Mouse (Mus musculus) thymus, postnatal 25 days (tissue): ENCODE data around the gene Car4.

Source experiments
- DNase-seq: peaks from one replicate; pipeline ENCODE4 v3.0.0; 2022

The Car4 gene

DNA sequence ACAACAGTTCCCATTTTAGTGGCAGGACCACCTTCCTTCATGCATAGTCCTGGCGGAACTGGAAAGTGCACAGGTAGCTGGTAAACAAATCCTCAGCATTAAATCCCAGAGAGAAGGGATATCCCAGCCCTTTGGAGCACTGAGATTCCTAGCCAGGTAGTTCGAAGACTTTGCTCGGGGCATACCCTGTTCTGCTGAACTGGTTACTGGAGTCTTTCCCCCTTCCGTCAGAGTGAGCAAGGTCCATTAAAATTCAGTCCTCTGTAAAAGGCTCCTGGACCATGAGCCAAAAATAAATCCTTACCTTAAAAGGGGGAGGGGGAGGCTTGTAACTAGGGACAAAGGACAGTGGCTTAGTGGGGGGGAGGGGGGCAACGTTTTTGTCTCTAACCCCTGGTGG is 1.6 kb downstream of the Car4 start:
- no peak for DNase-seq

DNA sequence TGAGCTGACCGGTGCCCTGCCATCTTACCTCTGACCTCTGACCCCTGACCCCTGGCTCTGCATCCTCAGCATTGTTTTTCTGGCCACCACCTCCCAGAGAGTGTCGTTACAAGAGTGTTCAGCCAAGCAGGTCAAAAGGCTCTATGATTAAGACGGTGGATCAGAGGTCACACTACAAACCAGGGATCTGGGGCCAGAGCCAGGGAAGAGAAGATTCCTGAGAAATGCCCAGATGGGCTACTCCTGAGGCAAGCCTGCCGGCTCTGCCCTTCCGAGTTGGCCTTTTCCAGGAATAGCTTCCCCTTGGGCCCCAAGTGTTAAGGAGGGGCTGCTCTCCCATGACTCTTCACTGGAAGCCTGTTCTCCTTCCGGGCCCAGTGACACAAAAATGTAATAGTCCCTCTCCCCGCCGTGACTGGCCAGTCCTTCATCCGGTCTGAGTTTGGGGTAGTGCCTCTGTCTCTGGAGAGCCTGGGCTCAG is 2.2 kb downstream of the Car4 start:
- no peak for DNase-seq

DNA sequence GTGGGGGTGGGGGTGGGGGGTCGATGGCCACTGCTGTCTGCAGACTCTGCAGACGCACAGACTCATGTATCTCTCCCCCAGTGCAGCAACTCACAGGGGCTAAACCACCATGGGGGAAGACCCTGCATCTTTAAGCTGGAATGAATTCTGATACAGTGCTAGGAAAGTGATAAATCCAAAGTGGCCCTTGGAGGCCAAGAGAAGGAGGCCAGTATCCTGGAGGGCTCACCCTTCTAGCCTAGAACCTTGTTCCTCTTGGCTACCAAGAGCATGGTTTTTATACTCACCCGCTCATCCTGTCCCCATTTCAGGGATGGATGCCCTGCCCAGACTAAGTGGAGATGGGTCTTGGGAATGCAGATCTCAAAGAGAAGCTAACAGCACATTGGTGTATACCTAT is 2.7 kb downstream of the Car4 start:
- DNase-seq = no peak

- DNase-seq = no peak
Measured at GRCm38 (mm10) chr11:84960780-84961179, 3.2 kb downstream of the Car4 start.

GRCm38 (mm10) chr11:84961571-84961970 is 4.0 kb downstream of the Car4 start:
- no peak for DNase-seq

GRCm38 (mm10) chr11:84962536-84962935 is 5.0 kb downstream of the Car4 start:
- DNase-seq = no peak

GRCm38 (mm10) chr11:84963556-84963955 is 6.0 kb downstream of the Car4 start:
- no peak for DNase-seq

GRCm38 (mm10) chr11:84966696-84967095 is 9.1 kb downstream of the Car4 start:
- no peak for DNase-seq

- no peak for DNase-seq
Measured at GRCm38 (mm10) chr11:84967113-84967512, 9.5 kb downstream of the Car4 start.

- no peak for DNase-seq
Measured at GRCm38 (mm10) chr11:84968309-84968708, 10.7 kb downstream of the Car4 start.

DNA sequence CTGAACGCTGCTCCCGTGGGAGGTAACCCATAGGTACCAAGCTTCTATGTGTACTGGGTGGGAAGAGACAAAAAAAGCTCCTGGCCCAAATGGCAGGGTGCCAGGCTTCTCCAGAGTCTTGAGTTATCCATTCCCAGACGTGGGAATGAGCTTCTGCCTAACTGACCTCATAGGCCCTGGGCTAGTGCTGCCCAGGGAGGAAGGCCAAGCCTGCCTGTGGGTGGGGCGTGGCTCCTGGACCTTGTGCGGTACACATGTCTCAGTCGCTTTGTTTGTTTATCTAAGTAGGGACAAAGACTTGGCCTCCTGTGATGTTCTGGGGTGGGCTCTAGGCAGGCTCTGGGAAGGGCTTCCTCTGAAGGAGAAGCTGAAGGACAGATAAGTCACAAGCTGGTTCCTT is 11.2 kb downstream of the Car4 start:
- DNase-seq = no peak

DNA sequence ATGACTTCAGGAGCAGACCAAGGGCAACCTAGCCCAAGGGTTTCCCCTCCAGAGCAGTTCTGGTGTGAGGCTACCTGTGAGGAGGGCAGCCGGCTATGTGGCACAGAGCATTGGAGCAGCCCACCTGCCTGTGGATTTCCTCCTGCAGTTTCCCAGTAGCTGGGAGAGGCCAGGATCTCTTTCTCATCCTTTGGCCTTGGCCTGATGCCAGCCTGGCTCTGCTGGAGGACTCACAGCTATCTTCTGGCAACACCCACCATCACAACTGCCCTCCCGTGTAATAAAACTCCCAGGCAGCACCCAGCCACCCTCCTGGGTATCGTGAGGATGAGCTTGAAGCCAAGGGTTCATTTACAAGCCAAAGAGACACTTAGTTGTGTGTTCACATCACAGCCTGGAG is 14.5 kb downstream of the Car4 start:
- DNase-seq = no peak

- no peak for DNase-seq
Measured at GRCm38 (mm10) chr11:84973661-84974060, 16.1 kb downstream of the Car4 start.

DNA sequence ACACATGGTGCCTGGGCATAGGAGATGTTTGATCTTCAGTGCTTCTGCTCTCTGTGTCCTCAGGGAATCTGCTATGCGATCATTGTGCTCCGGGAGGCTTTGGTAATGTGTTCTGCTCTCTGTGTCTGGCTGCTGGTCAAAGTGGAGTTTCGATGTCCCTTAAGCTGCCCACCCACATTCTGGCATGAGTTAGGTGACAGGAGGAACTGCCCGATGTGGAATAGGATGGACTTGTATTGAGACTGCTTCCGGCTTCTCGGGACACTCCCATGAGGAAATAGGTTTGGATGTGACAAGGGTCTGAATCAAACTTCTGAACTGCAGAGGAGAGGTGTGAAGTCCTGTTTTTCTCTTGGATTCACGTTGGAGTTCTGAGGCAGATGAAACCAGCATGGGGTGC is 17.0 kb downstream of the Car4 start:
- no peak for DNase-seq

DNA sequence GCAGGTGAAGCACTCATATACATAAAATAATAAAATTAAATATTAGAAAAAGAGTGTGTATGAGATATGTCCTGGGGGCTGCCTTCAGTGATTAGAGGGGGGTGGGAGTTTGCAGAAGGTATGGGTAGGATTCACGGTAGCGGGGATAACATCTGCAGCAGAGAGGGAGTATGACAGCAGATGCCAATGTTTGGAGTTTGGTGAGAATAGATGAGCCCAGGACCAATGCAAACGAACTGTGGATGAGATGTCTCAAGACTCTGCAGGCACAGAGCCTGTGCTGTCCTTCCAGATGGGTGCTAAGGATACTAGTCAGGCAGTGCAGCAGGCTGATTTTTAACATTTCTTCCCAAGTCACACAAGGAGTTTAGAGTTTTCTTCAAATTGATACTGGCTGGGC is 19.1 kb downstream of the Car4 start:
- no peak for DNase-seq

DNA sequence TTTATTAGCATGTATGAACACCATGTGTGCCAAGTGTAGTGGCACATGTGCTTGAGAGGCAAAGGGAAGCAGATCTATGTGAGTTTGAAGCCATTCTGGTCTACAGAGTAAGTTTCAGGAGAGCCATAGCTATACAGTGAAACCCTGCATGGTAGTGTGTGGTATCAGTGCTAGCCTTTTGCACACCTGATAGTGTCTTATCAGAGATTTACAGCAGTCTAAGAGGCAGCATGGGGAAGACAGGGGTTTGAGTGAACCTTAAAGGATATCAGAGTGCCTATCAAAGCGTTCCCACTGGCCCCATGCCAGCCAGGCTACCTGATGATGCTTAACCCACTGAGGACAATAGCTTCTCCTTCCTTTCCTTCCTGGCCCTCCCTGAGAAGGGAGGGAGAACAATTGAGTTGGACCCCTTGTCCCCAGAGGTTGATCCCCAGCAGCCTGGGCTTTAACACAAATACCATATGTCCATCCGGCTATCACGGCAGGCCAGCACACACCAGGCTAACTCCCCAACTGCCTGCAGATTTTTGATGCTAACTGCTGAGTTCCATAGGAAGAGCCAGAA is 19.9 kb downstream of the Car4 start:
- DNase-seq = no peak

DNA sequence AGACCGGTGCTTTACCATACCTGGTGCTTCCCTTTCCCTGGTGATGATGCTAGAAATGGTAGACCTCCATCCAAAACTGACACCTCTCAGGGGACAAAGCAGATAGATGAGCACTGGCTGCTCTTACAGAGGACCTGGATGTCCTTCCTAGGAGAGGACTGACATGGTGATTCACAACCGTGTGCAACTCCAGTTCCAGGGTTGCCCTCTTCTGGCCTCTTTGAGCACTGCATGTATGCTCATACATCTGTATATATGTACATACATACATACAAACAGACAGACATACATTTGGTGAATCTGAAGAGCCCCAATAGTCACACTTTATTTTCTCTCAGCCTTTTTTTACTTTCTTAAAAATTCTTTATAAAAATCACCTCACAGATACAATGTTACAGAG is 20.5 kb downstream of the Car4 start:
- peak; percentile 6 for DNase-seq

GRCm38 (mm10) chr11:84979351-84979750 is 21.8 kb downstream of the Car4 start:
- no peak for DNase-seq

DNA sequence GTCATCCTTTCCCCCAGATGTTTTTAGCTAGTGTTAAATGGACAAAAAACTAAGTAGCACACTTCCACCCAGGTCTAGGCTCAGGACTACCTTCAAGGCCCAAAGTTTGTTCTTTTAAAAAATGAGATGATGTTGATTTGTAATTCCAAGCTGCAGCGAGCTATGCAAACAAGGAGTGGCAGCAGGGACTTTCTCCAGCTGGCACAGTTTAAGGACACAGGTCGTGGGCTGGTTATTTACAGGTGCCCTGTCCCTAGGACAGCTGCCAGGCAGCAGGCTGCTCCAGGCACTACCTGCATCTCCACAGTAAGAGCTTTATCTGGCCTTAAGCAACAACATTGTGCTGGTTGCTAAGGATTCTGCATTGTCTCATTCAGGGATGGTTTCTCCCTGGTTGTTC is 23.1 kb downstream of the Car4 start:
- DNase-seq = no peak

DNA sequence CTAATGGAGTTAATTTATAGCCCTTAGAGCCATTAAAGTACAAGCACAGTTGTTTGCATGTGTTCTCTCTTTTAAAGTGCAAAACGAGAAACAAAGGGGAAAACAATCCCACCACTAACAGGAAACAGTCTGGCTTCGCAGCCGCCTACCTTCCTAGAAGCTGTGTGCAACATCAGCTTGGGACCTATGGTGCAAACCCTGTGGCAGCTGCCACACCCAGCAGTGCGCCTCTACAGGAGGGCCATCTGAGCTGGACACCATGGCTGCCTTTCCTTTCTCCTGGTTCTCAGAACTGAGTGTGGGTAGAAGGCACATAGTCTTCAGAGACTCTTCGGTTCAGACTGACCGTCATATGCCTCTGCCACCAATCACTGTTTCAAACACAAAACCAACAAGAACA is 27.8 kb downstream of the Car4 start:
- DNase-seq = no peak

- DNase-seq = no peak
Measured at GRCm38 (mm10) chr11:84988341-84988919, 30.8 kb downstream of the Car4 start.

GRCm38 (mm10) chr11:84992996-84993395 is 35.4 kb downstream of the Car4 start:
- DNase-seq = peak; percentile 6

DNA sequence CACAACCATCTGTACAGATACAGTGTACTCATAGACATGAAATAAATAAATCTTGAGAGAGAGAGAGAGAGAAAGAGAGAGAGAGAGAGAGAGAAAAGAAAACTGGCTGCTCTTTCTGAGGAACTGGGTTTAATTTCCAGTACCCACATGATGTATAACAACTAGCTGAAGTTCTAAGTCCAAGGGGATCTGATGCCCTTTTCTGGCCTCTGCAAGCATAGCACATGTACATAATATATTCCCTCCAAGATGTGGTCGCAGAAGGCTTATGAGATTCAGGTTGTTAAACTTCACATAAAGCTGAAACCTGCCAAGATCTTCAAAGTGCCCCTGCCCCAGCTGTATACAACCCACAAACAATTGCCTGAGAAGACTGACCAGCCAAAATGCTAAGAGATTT is 37.7 kb downstream of the Car4 start:
- DNase-seq = no peak

DNA sequence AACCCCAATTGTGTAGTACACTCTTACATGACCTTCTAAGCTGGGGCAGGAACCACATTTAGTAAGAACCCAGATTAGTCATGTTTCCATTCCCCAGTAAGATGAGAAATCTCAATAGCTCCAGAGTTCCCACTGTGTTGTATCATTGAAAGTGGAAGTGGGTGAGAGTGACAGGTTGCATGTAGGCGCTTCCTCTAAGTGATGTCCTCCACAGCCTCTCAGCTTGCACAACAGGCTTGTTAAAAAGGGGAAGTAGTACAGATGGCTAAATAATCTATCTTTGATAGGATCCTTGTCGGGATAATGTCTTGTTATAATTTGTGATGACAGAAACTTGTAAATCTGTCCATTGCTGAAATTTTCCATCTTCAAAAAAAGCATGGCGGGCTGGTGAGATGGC is 46.0 kb downstream of the Car4 start:
- no peak for DNase-seq

DNA sequence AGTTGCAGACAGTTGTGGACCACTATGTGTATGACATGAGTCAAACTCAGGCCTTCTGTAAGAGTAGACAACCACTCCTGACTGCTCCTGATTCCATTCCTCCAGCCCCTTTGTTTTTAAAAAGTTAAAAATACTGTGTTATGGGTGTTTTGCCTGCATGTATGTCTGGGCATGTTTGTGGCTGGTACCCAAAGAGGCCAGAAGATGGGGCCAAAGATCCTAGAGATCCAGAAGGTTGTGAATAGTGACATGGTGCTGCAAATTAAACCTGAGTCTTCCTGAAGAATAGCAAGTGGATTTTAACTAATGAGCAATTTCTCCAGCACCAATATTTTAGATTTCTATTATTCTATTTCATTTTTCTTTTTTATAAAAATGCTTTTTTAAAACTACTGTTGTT is 55.5 kb downstream of the Car4 start:
- no peak for DNase-seq
